In the genomic region with DNA sequence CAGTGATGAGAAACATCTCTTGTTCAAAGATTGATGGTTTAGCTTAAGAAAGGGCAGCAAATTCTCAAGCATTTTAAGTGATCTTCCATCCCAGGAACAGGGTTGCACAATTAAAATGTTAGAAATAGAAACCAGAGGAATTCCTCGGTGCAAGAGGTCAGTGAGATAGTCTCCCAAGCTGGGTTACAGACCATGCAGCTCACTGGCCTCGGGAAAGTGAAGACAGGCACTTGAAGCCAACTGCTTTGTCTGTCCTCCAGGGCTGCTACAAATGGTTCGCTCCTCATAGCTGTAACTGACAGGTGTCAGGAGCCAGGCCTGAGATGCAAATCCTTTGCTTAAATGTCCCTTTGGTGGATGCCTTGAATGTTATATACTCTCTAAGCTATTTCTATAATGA, we compare ENCODE assay signal across 22 mouse cellular contexts.
DNase-seq lines count a peak whose midpoint lies in the region; ATAC-seq and TF ChIP-seq lines count a peak whose summit lies in the region.
"Had no signal": no experiment of that assay in that cellular context is flagged by ENCODE, and none has a peak within 500 bp of the region (broad histone marks: within the 10 kb centered on the region; RNA-seq: fewer than 3 reads in every experiment).

No protein-coding gene starts in this region.

- H3K36me3 ChIP-seq in liver, adult 2 months (ENCODE audit: control insufficient read depth, insufficient read depth, low read length) = no peaks in the 10 kb centered on the region
- H3K36me3 ChIP-seq in liver, embryonic 11.5 days (ENCODE audit: control insufficient read depth, insufficient read depth, low read length) = no peaks in the 10 kb centered on the region
- no peaks in the 10 kb centered on the region for H3K36me3 ChIP-seq in heart, embryonic 10.5 days
- H3K36me3 ChIP-seq: embryonic facial prominence, embryonic 13.5 days; hindbrain, embryonic 12.5 days; limb, embryonic 13.5 days; liver, embryonic 15.5 days; midbrain, embryonic 13.5 days; neural tube, embryonic 12.5 days had no signal

- TF ChIP-seq CTCF in liver, adult 2 months (IDR thresholded peaks at IDR 0.05; ENCODE audit: low read depth, low read length) = no peak

- TF ChIP-seq POLR2A in liver, adult 2 months (IDR thresholded peaks at IDR 0.05; ENCODE audit: extremely low read depth, insufficient read depth, low read length) = no peak

- no peaks in the 10 kb centered on the region for H3K4me1 ChIP-seq in liver, adult 2 months (ENCODE audit: control insufficient read depth, insufficient read depth, low read length)
- H3K4me1 ChIP-seq in liver, embryonic 11.5 days (replicated peaks; ENCODE audit: control insufficient read depth, insufficient read depth, low read length) = no peaks in the 10 kb centered on the region
- peaks cover 10% of the 10 kb centered on the region for H3K4me1 ChIP-seq in heart, embryonic 10.5 days
- H3K4me1 ChIP-seq: embryonic facial prominence, embryonic 13.5 days; hindbrain, embryonic 12.5 days; limb, embryonic 13.5 days; liver, embryonic 15.5 days; neural tube, embryonic 12.5 days had no signal

- H3K4me3 ChIP-seq in liver, adult 2 months (ENCODE audit: insufficient read depth, low read depth, low read length) = no peak overlapping the region
- H3K4me3 ChIP-seq in liver, embryonic 11.5 days (ENCODE audit: low read depth, low read length) = no peak overlapping the region
- no peak overlapping the region for H3K4me3 ChIP-seq in heart, embryonic 10.5 days
- H3K4me3 ChIP-seq: embryonic facial prominence, embryonic 13.5 days; gastrocnemius, adult 2 months; hindbrain, embryonic 12.5 days; limb, embryonic 13.5 days; liver, embryonic 15.5 days; midbrain, embryonic 13.5 days; neural tube, embryonic 12.5 days had no signal

- no peak overlapping the region for H3K4me2 ChIP-seq in liver, embryonic 11.5 days
- H3K4me2 ChIP-seq: embryonic facial prominence, embryonic 13.5 days; hindbrain, embryonic 12.5 days; limb, embryonic 13.5 days; liver, embryonic 15.5 days; midbrain, embryonic 13.5 days; neural tube, embryonic 12.5 days had no signal

- H3K9ac ChIP-seq in liver, adult 2 months (ENCODE audit: low read depth, low read length) = no peak overlapping the region
- no peak overlapping the region for H3K9ac ChIP-seq in liver, embryonic 11.5 days (ENCODE audit: low read depth, low read length)
- H3K9ac ChIP-seq: embryonic facial prominence, embryonic 13.5 days; forebrain, postnatal 0 days; hindbrain, embryonic 12.5 days; limb, embryonic 13.5 days; liver, embryonic 15.5 days; midbrain, embryonic 13.5 days; neural tube, embryonic 12.5 days had no signal

- H3K27me3 ChIP-seq in liver, adult 2 months (ENCODE audit: control insufficient read depth, insufficient read depth, low read length) = no peaks in the 10 kb centered on the region
- H3K27me3 ChIP-seq in liver, embryonic 11.5 days (replicated peaks; ENCODE audit: control insufficient read depth, insufficient read depth, low read length) = no peaks in the 10 kb centered on the region
- H3K27me3 ChIP-seq in heart, embryonic 10.5 days (ENCODE audit: insufficient read depth, poor library complexity, severe bottlenecking) = no peaks in the 10 kb centered on the region
- H3K27me3 ChIP-seq: embryonic facial prominence, embryonic 13.5 days; hindbrain, embryonic 12.5 days; limb, embryonic 13.5 days; liver, embryonic 15.5 days; midbrain, embryonic 13.5 days; neural tube, embryonic 12.5 days; Patski had no signal

- no peak for ATAC-seq in liver, embryonic 11.5 days (replicated peaks; ENCODE audit: low FRiP score)
- ATAC-seq in inflammation-experienced regulatory T-cells, adult 6 months = no peak
- ATAC-seq: forebrain, postnatal 0 days; lung, postnatal 0 days; midbrain, embryonic 13.5 days; Patski had no signal

- WGBS in liver, adult 2 months = 61% methylated on average over 3 of the region's 3 CpGs
- 53% methylated on average over 3 of the region's 3 CpGs for WGBS in liver, embryonic 11.5 days
- WGBS in heart, embryonic 10.5 days = 25% methylated on average over 3 of the region's 3 CpGs

- DNase-seq in heart, adult 8-10 months (ENCODE audit: low spot score) = peak; percentile 30
- no peak for DNase-seq in heart, postnatal 4 days
- peak; percentile 32 for DNase-seq in liver, adult 2 months (ENCODE audit: extremely low read depth, low read depth, low spot score)
- no peak for DNase-seq in liver, embryonic 11.5 days (ENCODE audit: low spot score)
- DNase-seq in heart, embryonic 10.5 days (ENCODE audit: low spot score) = peak; percentile 88
- DNase-seq in layer of hippocampus, adult 9-11 months = no peak
- DNase-seq: adrenal gland, postnatal 25 days; cerebellum, adult 11 months; cerebellum, postnatal 10 days; forebrain, postnatal 0 days; gastrocnemius, adult 2 months; right cerebral cortex, adult 18-20 months had no signal

- no peak overlapping the region for H3K27ac ChIP-seq in liver, adult 2 months (replicated peaks; ENCODE audit: insufficient read depth, low read depth, low read length)
- no peak overlapping the region for H3K27ac ChIP-seq in liver, embryonic 11.5 days (ENCODE audit: low read depth, low read length)
- H3K27ac ChIP-seq in heart, embryonic 10.5 days = peak overlapping the region; percentile 16; the same call in 1 of the 2 replicates
- H3K27ac ChIP-seq: embryonic facial prominence, embryonic 13.5 days; gastrocnemius, adult 2 months; hindbrain, embryonic 12.5 days; limb, embryonic 13.5 days; liver, embryonic 15.5 days; midbrain, embryonic 13.5 days; neural tube, embryonic 12.5 days; stomach, postnatal 0 days had no signal

- no peaks in the 10 kb centered on the region for H3K79me2 ChIP-seq in liver, adult 2 months (ENCODE audit: control insufficient read depth, insufficient read depth, low read length)

- H3K9me3 ChIP-seq in liver, embryonic 11.5 days (ENCODE audit: control insufficient read depth, low read length) = no peaks in the 10 kb centered on the region
- H3K9me3 ChIP-seq in heart, embryonic 10.5 days = no peaks in the 10 kb centered on the region
- H3K9me3 ChIP-seq: embryonic facial prominence, embryonic 13.5 days; hindbrain, embryonic 12.5 days; limb, embryonic 13.5 days; liver, embryonic 15.5 days; midbrain, embryonic 13.5 days; neural tube, embryonic 12.5 days had no signal

Comparison
In these comparisons a context has a peak if more than half of its experiments do, and no peak if none do; other contexts are left out.
1. DNase-seq: peak in heart, adult 8-10 months (single experiment), liver, adult 2 months (single experiment) and heart, embryonic 10.5 days (single experiment); none in heart, postnatal 4 days (single experiment), liver, embryonic 11.5 days (single experiment) and layer of hippocampus, adult 9-11 months (single experiment).